Mouse (Mus musculus) layer of hippocampus, adult 9-10 months (tissue): ENCODE results near the gene Pif1.

ENCODE experiments used
- DNase-seq: peaks from one replicate; pipeline ENCODE4 v3.0.0; 2022; ENCODE audit warnings: low spot score

Gene Pif1

GRCm38 (mm10) chr9:65561016-65561415, 25.9 kb upstream of the Pif1 start:
- no peak for DNase-seq

- no peak for DNase-seq
Observed at GRCm38 (mm10) chr9:65562081-65562506, 24.9 kb upstream of the Pif1 start.

GRCm38 (mm10) chr9:65563073-65563472, 23.9 kb upstream of the Pif1 start:
- DNase-seq = no peak

GRCm38 (mm10) chr9:65564698-65565097, 22.3 kb upstream of the Pif1 start:
- DNase-seq = no peak

GRCm38 (mm10) chr9:65568787-65569186, 18.2 kb upstream of the Pif1 start:
- DNase-seq = no peak

- no peak for DNase-seq
Observed at GRCm38 (mm10) chr9:65569491-65569971, 17.4 kb upstream of the Pif1 start.

- no peak for DNase-seq
Observed at GRCm38 (mm10) chr9:65572837-65573236, 14.1 kb upstream of the Pif1 start.

GRCm38 (mm10) chr9:65574513-65575392, 12.2 kb upstream of the Pif1 start:
- DNase-seq = no peak

GRCm38 (mm10) chr9:65575393-65576196, 11.4 kb upstream of the Pif1 start:
- no peak for DNase-seq

- DNase-seq = no peak
Observed at GRCm38 (mm10) chr9:65576861-65577510, 10.0 kb upstream of the Pif1 start.

- no peak for DNase-seq
Observed at GRCm38 (mm10) chr9:65577511-65578196, 9.3 kb upstream of the Pif1 start.

GRCm38 (mm10) chr9:65578801-65579249, 8.1 kb upstream of the Pif1 start:
- DNase-seq = no peak

- no peak for DNase-seq
Observed at GRCm38 (mm10) chr9:65579781-65580371, 7.1 kb upstream of the Pif1 start, which contains the start of gene Plekho2. Gene Plekho2 (minus strand): TSS chr9:65580040.

- peak; percentile 82 for DNase-seq
Observed at GRCm38 (mm10) chr9:65580401-65581256, 6.3 kb upstream of the Pif1 start.

GRCm38 (mm10) chr9:65583045-65583444, 3.9 kb upstream of the Pif1 start:
- DNase-seq = no peak

GRCm38 (mm10) chr9:65587270-65587572, 261 bp downstream of the Pif1 start:
- DNase-seq = no peak

- DNase-seq = no peak
Observed at GRCm38 (mm10) chr9:65587573-65588358, 806 bp downstream of the Pif1 start.

- no peak for DNase-seq
Observed at GRCm38 (mm10) chr9:65589091-65589490, 2.1 kb downstream of the Pif1 start.

GRCm38 (mm10) chr9:65592721-65593120, 5.8 kb downstream of the Pif1 start:
- DNase-seq = no peak

GRCm38 (mm10) chr9:65593596-65593995, 6.6 kb downstream of the Pif1 start:
- DNase-seq = no peak
